Mouse (Mus musculus): ENCODE results near the gene Ehmt1. TPM values are rescaled to one million over a fixed set of nuclear protein-coding genes. Genes with fewer than 3 reads are reported as not detected.
A peak's percentile ranks its signal among the peaks of the same experiment; 100 is the strongest.

Ehmt1 gene
- 59.4 and 65.7 TPM in 2 replicates for polyA plus RNA-seq (2012)

DNA sequence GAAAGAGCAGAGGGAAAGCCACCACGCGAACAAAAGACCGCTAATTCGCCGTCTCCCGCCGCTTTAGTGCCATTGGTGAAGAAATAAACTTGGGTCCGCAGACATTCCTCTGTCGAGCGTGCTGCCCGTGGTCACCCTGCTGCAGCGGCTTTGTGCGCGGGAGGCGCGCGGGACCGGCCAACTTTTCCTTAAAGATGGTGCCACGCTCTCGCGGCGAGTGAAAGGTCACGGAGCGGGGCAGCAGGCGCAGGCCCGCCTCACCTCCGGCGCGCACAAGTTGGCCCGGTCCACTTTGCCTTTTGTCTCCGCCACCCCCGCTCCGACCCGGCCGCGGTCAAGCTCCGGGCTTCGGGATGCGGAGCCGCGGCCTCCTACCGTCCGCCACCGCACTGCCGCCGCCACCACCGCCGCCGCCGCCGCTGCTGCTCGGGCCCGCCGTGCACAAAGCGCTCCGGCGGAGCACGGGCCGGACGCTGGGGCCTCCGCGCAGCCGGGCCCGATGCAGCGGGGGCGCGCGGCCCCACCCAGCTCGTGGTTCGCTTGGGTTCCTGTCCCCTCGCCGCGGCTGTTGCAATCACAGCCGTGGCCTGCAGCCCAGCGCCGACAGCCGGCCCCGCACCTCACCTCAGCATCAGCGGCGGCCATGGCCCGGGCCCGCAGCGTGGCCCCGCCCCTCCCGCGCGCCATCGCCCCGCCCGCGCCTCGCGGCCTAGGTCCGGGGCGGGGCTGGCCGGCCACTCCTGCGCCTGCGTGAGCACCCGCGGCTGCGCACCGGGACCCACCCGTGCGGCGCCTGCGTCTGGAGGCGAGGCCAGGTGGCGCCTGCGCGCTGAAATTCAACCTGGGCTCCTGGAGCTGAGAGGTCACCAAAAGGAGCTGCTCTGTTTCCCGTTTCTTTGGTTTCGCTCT lies at the start of gene Ehmt1:
Gene Ehmt1 (minus strand): TSS at position 685 of the 909 bp plus-strand sequence.
- TF ChIP-seq GATA1 (IDR thresholded peaks at IDR 0.05; ENCODE audit: low read length): no peak

DNA sequence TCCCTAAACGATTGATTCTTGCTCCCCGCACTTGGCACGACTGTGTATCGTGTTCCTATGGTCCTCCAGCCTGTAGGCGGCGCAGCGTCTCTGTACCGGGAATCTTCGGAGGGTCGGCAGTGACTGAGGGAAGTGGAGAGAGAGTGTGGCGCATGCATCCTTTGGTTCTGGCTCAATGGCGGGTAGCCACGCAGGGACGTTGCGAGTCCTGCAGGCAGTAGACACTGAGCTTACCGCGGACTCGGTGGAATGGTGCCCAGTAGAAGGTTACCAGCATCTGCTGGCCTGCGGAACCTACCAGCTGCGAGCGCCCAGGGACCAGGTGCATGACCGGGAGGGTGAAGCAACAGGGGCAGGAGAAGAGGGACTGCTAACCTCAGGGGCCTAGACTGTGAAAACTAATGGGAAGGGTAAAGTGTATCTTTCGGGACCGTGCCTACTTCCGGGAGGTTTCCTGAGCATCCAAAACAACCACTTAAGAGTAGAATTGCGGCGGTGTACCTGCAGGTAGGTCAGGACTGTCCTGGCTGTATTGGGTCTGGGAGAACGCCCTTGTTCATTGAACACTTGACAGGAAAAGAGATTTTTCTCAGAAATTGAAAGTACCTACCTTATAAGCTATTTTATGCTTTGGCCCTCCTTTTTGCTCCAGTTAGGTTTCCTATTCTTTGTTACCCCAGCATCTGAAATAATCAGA lies 43.0 kb upstream of the Ehmt1 start, which contains the start of gene Dph7:
Gene Dph7 (plus strand): TSS at position 97 of the 697 bp plus-strand sequence.
- no peak for TF ChIP-seq GATA1 (IDR thresholded peaks at IDR 0.05; ENCODE audit: low read length)

DNA sequence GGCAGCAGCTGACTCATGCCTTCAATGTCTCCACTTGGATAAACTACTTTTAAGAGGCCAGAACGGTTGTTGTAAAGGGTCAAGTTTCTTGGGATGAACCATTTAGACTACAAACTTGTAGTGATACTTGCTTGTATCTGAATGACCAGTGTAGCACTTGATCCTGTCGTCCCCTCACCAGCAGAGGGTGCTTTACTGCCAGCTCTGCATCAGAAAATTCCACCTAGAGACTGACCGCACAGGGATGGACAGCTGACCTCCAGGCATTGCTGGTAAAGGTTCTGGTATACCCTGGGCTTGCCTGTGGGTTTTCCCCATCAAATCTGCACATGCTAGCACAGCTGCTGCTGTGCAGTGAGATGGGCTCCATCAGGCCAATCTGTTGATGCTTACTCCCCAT lies 41.5 kb upstream of the Ehmt1 start:
- no peak for TF ChIP-seq GATA1 (IDR thresholded peaks at IDR 0.05; ENCODE audit: low read length)

DNA sequence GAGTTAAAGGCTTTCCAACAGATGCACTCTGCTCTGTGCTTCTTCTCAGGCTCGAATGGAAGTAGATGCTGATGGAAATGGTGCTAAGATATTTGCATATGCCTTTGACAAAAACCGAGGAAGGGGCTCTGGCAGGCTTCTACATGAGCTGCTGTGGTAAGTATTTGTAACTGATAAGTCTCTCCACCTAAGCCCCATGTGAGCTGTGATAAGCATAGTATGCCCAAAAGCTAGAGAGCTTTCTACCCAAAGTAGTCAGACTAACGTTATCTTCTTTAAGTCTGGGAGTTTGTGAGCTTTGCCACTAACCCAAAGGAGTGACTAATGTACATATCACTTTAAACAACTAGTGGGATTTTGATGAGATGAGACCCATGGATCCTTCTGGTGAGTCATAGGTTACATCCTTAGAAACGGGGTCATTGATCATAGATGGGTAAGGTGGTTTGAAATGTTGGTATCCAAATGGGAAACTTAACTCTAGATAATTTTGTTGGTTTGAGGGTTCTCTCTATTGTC lies 33.2 kb upstream of the Ehmt1 start:
- TF ChIP-seq GATA1 (IDR thresholded peaks at IDR 0.05; ENCODE audit: low read length): no peak

DNA sequence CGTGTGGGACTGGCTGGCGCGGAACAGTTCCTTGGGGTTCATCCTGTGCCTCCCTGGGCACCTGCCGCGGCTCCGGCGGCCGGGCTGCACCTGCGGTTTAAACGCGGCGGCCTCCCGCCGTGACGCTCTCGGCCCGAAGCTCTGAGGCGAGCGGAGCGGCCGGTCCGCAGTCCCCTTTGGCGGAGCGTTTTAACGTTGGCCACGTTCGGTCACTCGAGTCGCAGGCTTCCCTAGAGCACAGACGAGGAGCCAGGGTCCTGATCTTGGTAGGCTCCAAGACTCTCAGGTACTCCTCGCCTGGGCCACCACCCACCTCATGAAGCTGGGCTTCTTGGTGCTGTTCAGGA lies 30.7 kb upstream of the Ehmt1 start:
- no peak for TF ChIP-seq GATA1 (IDR thresholded peaks at IDR 0.05; ENCODE audit: low read length)

DNA sequence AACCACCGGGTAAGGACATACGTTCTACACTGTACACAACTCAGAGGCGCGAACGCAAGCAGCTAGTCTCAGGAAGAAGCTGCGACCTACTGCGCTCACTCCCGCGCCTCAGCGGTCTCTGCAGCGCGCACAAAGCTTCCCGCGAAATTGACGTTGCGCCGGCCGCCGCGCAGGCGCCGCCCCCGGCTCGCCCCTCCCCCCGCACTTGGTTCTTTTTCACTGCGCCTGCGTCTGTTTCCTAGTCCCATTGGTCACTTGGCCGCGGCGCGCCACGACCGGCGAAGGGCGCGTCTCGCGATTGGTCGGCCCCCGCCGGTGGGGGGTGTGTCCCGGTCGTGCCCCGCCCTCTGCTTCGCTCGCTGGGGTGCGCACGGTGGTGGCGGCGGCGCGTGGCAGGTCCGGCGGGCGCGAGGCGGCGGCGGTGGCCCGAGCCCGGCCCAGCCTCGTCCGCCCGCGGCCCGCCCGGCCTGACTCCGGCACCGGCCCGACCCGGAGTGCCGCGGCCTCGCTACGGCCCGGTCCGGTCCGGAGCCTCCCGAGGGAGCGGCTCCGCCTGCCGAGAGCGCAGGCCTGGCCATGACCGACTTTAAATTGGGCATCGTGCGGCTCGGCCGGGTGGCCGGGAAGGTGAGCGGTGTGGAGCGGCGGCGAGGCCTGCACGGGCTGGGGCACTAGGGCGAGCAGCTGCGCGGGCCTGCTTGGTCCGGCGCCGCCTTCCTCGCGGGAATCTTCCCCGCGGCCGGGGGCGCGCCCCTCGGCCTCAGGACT lies 30.2 kb upstream of the Ehmt1 start, which contains the start of gene Zmynd19:
Gene Zmynd19 (plus strand): TSS at position 372 of the 768 bp plus-strand sequence.
- no peak for TF ChIP-seq GATA1 (IDR thresholded peaks at IDR 0.05; ENCODE audit: low read length)

DNA sequence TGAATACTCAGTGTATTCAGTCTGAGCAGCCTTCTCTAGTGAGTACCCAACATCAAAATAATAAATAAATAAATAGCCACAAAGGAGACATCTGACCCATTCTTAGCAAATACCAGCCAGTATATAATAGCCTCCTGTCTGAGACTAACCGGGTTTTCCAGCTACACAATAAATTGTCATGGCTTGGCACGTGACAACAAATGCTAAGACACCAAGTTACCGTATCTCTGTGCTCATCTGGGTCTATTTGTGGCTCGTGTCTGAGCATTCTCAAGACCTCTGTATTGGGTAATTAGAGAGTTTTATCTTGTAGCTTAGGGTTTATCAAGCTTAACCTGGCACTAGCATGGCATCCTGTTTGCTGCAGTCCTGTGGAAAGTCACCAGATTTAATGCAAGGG lies 22.7 kb upstream of the Ehmt1 start:
- TF ChIP-seq GATA1 (IDR thresholded peaks at IDR 0.05; ENCODE audit: low read length): peak; percentile 14

DNA sequence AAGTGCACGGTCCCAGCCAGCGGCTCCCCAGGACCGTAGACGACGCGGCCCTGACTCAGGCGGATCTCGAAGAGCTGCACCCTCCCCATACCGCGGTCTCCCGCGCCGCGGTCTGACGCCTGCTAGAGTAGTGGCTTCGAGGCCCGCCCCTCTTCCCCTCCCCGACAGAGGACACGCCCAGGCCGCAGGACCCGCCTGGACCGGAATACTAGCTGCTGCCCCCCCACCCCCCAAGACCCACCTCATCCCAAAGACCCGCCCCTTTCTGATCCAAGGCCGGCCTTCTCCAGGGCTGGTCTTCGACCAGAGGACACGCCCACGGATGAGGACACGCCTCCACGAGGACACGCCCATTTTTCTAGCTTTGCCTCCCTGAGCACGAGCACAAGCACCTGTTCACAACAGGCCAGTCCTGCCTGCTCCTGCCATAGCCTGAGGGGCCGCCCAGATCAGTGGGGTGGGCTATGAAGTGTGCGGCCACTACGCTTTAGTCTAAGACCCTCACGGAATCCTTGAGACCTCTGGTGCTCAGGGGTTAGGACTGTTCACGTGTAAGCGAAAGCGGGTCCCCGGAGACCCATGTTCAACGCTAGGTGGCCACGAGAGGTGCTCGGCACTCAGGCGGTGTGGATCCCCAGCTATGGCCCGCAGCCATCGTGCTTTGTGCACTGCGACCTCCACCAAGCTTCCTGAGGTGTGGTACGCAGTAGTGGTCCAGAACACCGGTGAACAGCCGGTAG lies 15.8 kb upstream of the Ehmt1 start, which contains the start of gene Arrdc1:
Gene Arrdc1 (minus strand): TSS at position 196 of the 740 bp plus-strand sequence.
- no peak for TF ChIP-seq GATA1 (IDR thresholded peaks at IDR 0.05; ENCODE audit: low read length)

DNA sequence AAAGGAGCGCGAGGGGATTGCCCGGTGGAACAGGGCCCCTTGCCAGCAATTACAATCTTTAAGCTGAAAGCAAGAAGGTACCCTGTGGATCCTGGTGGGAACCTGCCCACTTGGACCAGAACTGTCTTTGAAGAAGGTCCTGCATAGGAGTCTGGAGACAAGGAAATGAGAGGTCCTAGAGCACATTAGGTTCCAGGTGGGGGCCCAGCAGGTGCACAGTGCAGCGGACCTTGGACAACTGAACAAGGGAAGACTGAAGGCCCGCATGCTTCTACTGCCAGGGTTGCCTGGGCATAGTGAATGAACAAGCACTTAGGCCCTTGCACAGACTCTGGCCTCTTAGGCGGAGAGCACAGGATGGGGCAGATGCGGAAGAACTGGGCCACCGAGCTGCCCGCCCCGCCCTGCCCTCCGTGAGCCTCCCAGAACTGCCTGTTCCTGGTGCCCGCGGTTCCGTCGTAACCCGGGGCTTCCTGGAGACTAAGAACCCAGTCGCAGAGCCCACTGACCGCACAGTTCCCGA lies 15.1 kb upstream of the Ehmt1 start:
- TF ChIP-seq GATA1 (IDR thresholded peaks at IDR 0.05; ENCODE audit: low read length): no peak

DNA sequence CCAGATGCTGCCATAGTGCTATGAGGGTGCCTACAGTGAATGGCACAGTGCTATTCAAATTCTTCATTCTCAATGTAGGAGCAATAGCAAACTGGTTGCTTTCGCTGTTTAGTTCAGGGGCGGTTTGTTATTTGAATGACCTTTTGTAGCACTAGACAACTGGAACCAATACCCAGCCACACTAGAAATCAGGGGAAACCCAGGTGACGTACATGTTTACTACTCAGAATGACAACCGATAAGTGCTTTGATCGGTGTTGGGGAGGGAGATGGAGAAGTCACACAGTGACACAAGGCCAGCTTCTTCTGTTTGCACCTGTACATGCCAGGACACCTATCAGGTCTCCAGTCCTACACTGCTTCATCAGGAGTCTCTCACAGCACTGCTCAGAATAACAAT lies 10.2 kb upstream of the Ehmt1 start:
- TF ChIP-seq GATA1 (IDR thresholded peaks at IDR 0.05; ENCODE audit: low read length): no peak

DNA sequence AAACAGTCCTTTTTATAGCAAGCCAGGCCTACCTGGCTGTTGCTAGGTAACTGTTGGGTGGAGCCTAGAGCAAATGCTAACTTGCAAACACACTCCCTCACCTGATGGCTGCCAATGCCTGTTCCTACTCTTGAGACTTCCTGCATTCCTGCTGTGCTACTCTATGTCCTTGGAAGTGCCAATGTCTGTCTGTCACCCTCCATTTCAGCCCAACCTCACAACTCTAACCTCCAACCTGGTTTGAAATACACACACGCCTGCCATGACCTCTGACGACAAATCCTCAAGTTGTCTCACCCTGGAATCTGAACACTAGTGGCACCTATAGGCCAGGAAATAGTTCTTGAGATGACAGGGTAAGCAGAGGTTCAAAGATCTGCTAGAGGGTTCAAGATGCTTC lies 9.7 kb upstream of the Ehmt1 start:
- no peak for TF ChIP-seq GATA1 (IDR thresholded peaks at IDR 0.05; ENCODE audit: low read length)

DNA sequence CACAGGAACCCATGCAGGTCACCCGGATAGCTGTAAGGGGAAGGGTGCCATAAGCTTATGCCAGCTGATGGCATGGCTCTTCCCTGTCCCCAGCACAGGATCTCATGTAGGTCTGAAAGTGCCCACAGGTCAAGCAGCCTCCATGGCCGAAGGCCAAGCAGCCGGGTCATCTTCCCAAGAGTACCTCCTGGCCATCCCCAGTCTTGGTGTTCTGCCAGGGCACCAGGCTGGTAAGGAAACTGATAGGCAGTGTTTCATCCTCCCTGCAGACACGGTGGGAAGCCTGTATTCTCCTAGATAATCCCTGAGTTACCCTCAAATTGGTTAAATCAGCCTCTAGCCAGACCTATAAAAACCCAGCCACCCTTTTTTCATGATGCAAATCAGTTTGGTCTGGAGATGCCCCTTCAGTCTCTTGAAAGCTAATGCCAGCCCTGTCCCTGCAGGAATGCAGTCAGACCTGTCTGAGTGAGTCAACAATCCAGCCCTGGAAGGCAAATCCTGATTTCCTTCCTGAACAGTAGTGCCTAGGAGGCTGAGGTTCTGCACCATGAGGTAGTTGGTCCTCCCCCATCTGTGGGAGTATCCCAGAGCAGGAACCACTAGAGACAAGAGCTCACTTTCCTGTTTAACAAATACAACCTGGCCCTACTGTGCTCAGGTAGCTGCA lies 8.5 kb upstream of the Ehmt1 start:
- no peak for TF ChIP-seq GATA1 (IDR thresholded peaks at IDR 0.05; ENCODE audit: low read length)

DNA sequence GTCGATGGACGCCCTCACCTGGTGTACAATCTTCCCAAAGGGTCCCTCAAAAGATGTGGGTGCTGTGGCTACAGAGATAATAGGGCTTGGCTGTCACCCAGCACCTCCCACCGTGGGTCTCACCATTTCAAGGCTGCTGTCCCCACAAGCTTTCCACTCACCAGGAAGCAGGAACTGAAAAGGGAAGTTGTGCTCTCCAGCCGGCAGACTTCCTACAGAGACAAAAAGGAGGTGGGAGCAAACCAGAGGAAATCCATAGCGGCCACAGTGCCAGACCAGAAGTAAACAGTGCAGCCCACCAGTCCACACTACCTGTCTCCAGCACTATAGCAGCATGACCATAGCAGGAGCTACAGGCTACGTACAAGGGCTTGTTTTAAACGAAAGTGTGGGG lies 7.5 kb upstream of the Ehmt1 start:
- TF ChIP-seq GATA1 (IDR thresholded peaks at IDR 0.05; ENCODE audit: low read length): no peak

DNA sequence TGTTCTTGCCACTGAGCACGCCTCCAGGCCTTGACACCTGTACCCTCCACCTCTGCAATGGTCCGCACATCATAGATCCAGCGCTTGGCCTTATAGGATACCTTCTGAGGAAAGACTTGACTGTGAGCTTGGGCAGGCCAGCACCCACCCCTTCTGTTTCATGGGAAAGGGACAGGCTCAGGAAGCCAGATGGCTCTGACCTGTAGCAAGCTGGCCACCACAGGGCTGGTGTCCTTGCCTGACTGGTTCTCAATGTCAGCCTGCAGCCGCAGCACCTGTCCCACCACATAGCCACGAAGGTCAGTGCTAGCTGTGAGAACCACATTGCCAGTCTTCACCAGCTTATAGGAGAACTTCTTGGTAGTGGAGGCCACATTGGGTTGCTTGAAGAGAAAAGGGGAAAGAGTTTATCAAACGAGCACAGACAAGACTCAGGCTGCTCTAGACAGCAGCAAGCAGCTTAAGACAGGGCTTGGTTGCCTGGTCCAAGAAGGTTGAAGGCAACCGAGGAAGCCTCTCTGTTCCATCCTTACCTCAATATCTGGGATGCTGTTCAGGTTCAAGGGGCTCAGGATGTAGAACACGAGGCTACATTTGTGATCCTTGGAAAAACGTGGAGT lies 7.0 kb upstream of the Ehmt1 start:
- no peak for TF ChIP-seq GATA1 (IDR thresholded peaks at IDR 0.05; ENCODE audit: low read length)

All from G1E-ER4 (cell line).